Mouse (Mus musculus) stomach, embryonic 14.5 days (tissue): ENCODE measurements around the gene Mgea5. TPM values are rescaled to one million over a fixed set of nuclear protein-coding genes. Genes with fewer than 3 reads are reported as not detected.

ENCODE experiments used
- ATAC-seq: fragments of 200-750 bp; cut with Nextera tagmentation; 2 replicates; pipeline ENCODE4 v1.8.0; 2017; ENCODE audit warnings: low read depth, moderate TSS enrichment; ENCODE audit not compliant: insufficient number of reproducible peaks, insufficient read depth, low FRiP score
- H3K27ac ChIP-seq: fragments of 300-500 bp; sonication (generic); 2 replicates; pipeline ENCODE4 v1.5.1; 2014; ENCODE audit warnings: mild to moderate bottlenecking, low read length, moderate library complexity, mixed read lengths
- H3K27me3 ChIP-seq: fragments of 300-500 bp; sonication (generic); 2 replicates; pipeline ENCODE4 v1.6.1; 2014; ENCODE audit warnings: low read length, control low read depth, mixed read lengths; ENCODE audit not compliant: control insufficient read depth, insufficient read depth
- H3K36me3 ChIP-seq: fragments of 300-500 bp; sonication (generic); 2 replicates; pipeline ENCODE4 v1.6.1; 2014; ENCODE audit warnings: mild to moderate bottlenecking, control low read depth, low read length, moderate library complexity, mixed read lengths; ENCODE audit not compliant: control insufficient read depth, insufficient read depth
- H3K4me1 ChIP-seq: fragments of 300-500 bp; sonication (generic); 2 replicates; pipeline ENCODE4 v1.6.1; 2014; ENCODE audit warnings: low read length, control low read depth, mixed read lengths; ENCODE audit not compliant: control insufficient read depth, insufficient read depth
- H3K4me2 ChIP-seq: fragments of 300-500 bp; sonication (generic); replicated peaks from 2 replicates; pipeline ENCODE4 v1.6.1; 2014; ENCODE audit warnings: low read depth, low read length, control low read depth
- H3K4me3 ChIP-seq: fragments of 300-500 bp; sonication (generic); 2 replicates; pipeline ENCODE4 v1.5.1; 2014; ENCODE audit warnings: low read depth, low read length, control low read depth
- H3K9ac ChIP-seq: fragments of 300-500 bp; sonication (generic); replicated peaks from 2 replicates; pipeline ENCODE4 v1.6.1; 2014; ENCODE audit warnings: low read depth, mild to moderate bottlenecking, control low read depth, low read length, moderate library complexity, mixed read lengths
- H3K9me3 ChIP-seq: fragments of 300-500 bp; sonication (generic); 2 replicates; pipeline ENCODE4 v1.6.1; 2016; ENCODE audit warnings: low read depth, low read length, control low read depth; ENCODE audit not compliant: control insufficient read depth
- WGBS: fragments of 180-500 bp; shearing (Covaris S2); extraction: QIAGEN DNeasy Blood & Tissue Kit; methylation state at CpG from one replicate; pipeline ENCODE4 v1.1.7; 2014; 5-methylcytosine and 5-hydroxymethylcytosine counted together
- polyA plus RNA-seq: library from polyadenylated mRNA; unstranded; fragments of >200 nt; fragmentation: Nextera tagmentation; extraction: Ambion mirVana; gene quantifications from 2 replicates; pipeline ENCODE4 v1.2.1, GENCODE M21; 2014

Gene Mgea5
- polyA plus RNA-seq, 1 experiment from 2014 or later: 74.8 TPM

DNA sequence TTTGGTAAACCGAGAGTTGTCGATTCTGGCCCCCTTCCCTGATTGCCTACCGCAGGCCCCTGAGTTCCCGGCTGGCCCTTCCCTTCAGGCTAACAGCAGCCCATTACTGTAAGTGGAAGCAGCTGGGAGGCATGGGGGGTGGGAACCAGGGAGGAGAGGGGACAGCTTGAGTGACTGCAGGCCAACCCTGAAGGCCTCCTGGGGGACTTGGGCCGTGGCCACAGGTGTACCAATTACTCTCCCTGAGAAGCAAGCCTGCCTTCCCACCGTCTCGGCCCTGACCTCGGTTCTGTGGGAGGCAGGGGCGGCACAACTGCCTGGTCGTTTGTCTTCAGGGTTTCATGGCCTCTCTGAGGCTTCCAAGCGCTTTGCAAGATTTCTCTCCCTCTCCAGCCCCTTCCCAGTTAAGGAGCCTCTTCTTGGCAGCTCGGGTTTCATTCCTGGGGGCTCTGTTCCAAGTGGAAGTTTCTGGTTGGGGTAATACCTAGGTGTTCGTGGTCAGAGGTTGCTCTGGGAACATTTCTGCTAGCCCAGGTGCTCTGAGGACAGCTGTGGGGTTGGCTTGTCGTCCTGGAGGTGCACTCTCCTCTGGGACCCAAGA is 57.9 kb downstream of the Mgea5 start:
- 0 out of 2 replicates have a peak, but pooled peaks have one; percentile 23 for ATAC-seq
- Histone ChIP-seq H3K4me2 (no peak overlapping the region), H3K36me3 (no peaks in the 10 kb centered on the region), H3K9ac (no peak overlapping the region), H3K27me3 (no peaks in the 10 kb centered on the region), H3K4me1 (peaks cover 6% of the 10 kb centered on the region), H3K27ac (no peak overlapping the region), H3K4me3 (no peak overlapping the region), H3K9me3 (no peaks in the 10 kb centered on the region)
- 25% methylated on average over 14 of the region's 14 CpGs for WGBS

DNA sequence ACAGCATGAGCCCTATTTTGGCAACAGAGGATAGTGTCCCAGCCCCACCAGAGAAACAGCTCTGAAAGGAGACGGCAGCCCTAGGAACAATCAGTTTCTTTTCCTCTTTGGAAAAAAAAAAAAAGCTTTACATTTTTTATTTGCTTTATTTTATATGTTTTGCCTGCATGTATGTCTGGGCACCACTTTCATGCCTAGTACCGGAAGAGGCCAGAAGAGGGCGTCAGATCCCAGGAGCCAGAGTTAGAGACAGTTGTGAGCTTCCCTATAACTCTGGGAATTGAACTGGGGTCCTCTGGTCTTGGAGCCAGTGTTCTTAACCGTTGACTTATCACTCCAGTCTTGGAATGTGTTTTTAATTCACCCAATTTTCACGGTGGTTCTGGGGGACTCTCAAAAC is 61.4 kb downstream of the Mgea5 start:
- Histone ChIP-seq H3K36me3 (no peaks in the 10 kb centered on the region), H3K9ac (no peak overlapping the region), H3K27ac (no peak overlapping the region), H3K4me2 (no peak overlapping the region), H3K4me3 (no peak overlapping the region), H3K27me3 (no peaks in the 10 kb centered on the region), H3K9me3 (no peaks in the 10 kb centered on the region), H3K4me1 (peaks cover 14% of the 10 kb centered on the region)
- no peak for ATAC-seq
- WGBS: 72% methylated on average over 5 of the region's 5 CpGs

GRCm38 (mm10) chr19:45718286-45718685 is 65.4 kb downstream of the Mgea5 start:
- Histone ChIP-seq H3K36me3 (no peaks in the 10 kb centered on the region), H3K4me3 (no peak overlapping the region), H3K9me3 (no peaks in the 10 kb centered on the region), H3K4me2 (peak overlapping the region; percentile 31; the same call in 1 of the 2 replicates), H3K27ac (no peak overlapping the region), H3K9ac (no peak overlapping the region), H3K4me1 (peaks cover 9% of the 10 kb centered on the region), H3K27me3 (no peaks in the 10 kb centered on the region)
- WGBS: 65% methylated on average over 3 of the region's 3 CpGs
- ATAC-seq: no peak

DNA sequence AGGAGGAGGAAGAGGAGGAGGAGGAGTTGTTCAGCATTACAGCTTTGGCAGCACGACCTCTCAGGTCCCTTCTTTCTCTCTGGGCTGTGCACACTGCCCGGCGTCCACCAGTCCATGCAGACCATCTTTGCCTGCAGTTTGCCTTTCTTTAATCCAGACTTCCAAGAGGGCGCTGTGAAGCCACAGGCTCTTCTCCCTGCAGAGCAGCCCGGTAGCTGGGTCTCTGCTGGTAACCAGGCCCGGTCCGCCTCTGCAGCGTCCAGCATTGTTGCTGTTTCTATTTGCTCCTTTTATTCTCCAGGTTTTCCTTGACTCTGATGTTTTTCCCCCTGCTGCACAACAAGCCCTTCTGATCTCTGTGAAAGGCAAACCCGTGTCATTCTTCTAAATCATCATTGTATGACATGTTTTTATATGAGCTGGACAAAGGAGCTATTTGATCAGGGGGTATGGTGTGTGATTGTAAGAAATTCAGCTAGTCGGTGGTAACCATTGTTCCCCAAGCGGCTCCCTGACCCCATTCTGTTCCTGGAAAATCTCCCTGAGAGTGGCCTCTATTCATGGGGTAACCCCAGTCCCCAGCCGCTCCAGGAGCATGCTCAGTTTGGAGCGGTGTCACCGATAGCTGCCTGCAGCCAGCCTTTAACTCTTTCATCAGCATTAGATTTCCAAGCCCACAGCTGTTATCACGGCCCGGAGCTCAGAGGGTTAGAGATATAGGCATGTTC is 66.0 kb downstream of the Mgea5 start:
- ATAC-seq: no peak
- WGBS: 13% methylated on average over 15 of the region's 16 CpGs
- no peaks in the 10 kb centered on the region for H3K36me3 ChIP-seq
- peaks cover 9% of the 10 kb centered on the region for H3K4me1 ChIP-seq
- H3K27me3 ChIP-seq: no peaks in the 10 kb centered on the region
- H3K27ac ChIP-seq: no peak overlapping the region
- no peaks in the 10 kb centered on the region for H3K9me3 ChIP-seq
- peak overlapping the region; percentile 31 for H3K4me2 ChIP-seq
- H3K9ac ChIP-seq: no peak overlapping the region
- no peak overlapping the region for H3K4me3 ChIP-seq

DNA sequence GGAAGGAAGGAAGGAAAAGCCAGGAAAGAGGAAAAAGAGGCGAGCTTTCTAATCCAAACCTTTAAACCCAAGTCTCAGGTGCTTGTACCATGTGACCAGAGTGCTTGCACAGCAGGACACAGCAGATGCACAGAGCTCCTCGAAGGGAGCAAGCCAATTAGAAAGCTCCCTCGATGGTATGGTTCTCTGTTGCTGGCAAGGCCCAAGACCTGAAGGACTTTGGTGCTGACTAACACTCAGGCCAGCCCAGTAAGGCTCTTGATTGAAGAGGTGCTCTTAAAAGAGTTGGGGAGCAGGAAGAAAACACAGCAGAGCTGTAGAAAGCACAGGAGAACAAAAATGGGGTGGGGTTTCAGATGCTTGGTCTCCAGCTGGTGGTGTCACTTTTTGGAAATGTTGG is 74.9 kb downstream of the Mgea5 start:
- Histone ChIP-seq H3K27me3 (no peaks in the 10 kb centered on the region), H3K4me1 (peaks cover 4% of the 10 kb centered on the region; the same call in 1 of the 2 replicates), H3K4me2 (no peak overlapping the region), H3K9me3 (no peaks in the 10 kb centered on the region), H3K27ac (no peak overlapping the region), H3K36me3 (no peaks in the 10 kb centered on the region), H3K9ac (no peak overlapping the region), H3K4me3 (no peak overlapping the region)
- WGBS: 76% methylated on average over 3 of the region's 3 CpGs
- no peak for ATAC-seq

Other genes with a start within 250 kb of the Mgea5 start
- 12.2 and 12.5 TPM in 2 replicates for gene Poll, start 223.3 kb downstream of the Mgea5 start, polyA plus RNA-seq
- gene Gm17018, start 223.2 kb downstream of the Mgea5 start, polyA plus RNA-seq: 45.3 and 45.4 TPM in 2 replicates
- gene Fbxw4, start 123.5 kb downstream of the Mgea5 start, polyA plus RNA-seq: 7.2 and 9.4 TPM in 2 replicates
- gene Fgf8, start 40.9 kb downstream of the Mgea5 start, polyA plus RNA-seq: not detected in 2 replicates
- gene Npm3, start 34.2 kb downstream of the Mgea5 start, polyA plus RNA-seq: 14.8 and 16.0 TPM in 2 replicates
- gene Kcnip2, start 32.2 kb upstream of the Mgea5 start, polyA plus RNA-seq: 1.8 TPM in 2 replicates
- 18.5 and 21.0 TPM in 2 replicates for gene Armh3, start 214.7 kb upstream of the Mgea5 start, polyA plus RNA-seq
- gene Hps6, start 219.7 kb upstream of the Mgea5 start, polyA plus RNA-seq: 4.1 and 4.2 TPM in 2 replicates